Mouse (Mus musculus) limb, embryonic 11.5 days (tissue): ENCODE measurements around the gene Klhl20. TPM values are rescaled to one million over a fixed set of nuclear protein-coding genes. Genes with fewer than 3 reads are reported as not detected.
A peak's percentile ranks its signal among the peaks of the same experiment; 100 is the strongest.
"Not testable (repeated sequence)": the region's sequence is repeated elsewhere in the genome, so short reads cannot be mapped to it uniquely, and the experiment has no call there.

Experiments
- ATAC-seq: fragments of 200-750 bp; cut with Nextera tagmentation; 2 replicates; pipeline ENCODE4 v1.8.0; 2017; ENCODE audit warnings: low read depth; ENCODE audit not compliant: insufficient number of reproducible peaks, low FRiP score, low TSS enrichment
- DNase-seq: peaks from one replicate; pipeline ENCODE4 v3.0.0-alpha.2; 2015; ENCODE audit warnings: low spot score
- H3K27ac ChIP-seq: fragments of 300-500 bp; sonication (generic); replicated peaks from 2 replicates; pipeline ENCODE4 v1.5.1; 2014; ENCODE audit warnings: low read depth, mild to moderate bottlenecking, low read length
- H3K27me3 ChIP-seq: fragments of 300-500 bp; sonication (generic); 2 replicates; pipeline ENCODE4 v1.6.1; 2014; ENCODE audit warnings: mild to moderate bottlenecking, low read length, mixed read lengths; ENCODE audit not compliant: control insufficient read depth, insufficient read depth
- H3K36me3 ChIP-seq: fragments of 300-500 bp; sonication (generic); 2 replicates; pipeline ENCODE4 v1.6.1; 2014; ENCODE audit warnings: mild to moderate bottlenecking, low read length, moderate library complexity, mixed read lengths; ENCODE audit not compliant: control insufficient read depth, insufficient read depth
- H3K4me1 ChIP-seq: fragments of 300-500 bp; sonication (generic); 2 replicates; pipeline ENCODE4 v1.6.1; 2014; ENCODE audit warnings: low read length, mixed read lengths; ENCODE audit not compliant: control insufficient read depth, insufficient read depth
- H3K4me2 ChIP-seq: fragments of 300-500 bp; sonication (generic); 2 replicates; pipeline ENCODE4 v1.6.1; 2014; ENCODE audit warnings: low read depth, mild to moderate bottlenecking, moderate library complexity; ENCODE audit not compliant: severe bottlenecking
- H3K4me3 ChIP-seq: fragments of 300-500 bp; sonication (generic); 2 replicates; pipeline ENCODE4 v1.5.1; 2014; ENCODE audit warnings: low read depth, low read length
- H3K9ac ChIP-seq: fragments of 300-500 bp; sonication (generic); 2 replicates; pipeline ENCODE4 v1.6.1; 2014; ENCODE audit warnings: mild to moderate bottlenecking, low read length
- H3K9me3 ChIP-seq: fragments of 300-500 bp; sonication (generic); 2 replicates; pipeline ENCODE4 v1.6.1; 2016; ENCODE audit warnings: low read length; ENCODE audit not compliant: control insufficient read depth
- WGBS: fragments of 180-500 bp; shearing (Covaris S2); extraction: QIAGEN DNeasy Blood & Tissue Kit; methylation state at CpG from one replicate; pipeline ENCODE4 v1.1.7; 2014; 5-methylcytosine and 5-hydroxymethylcytosine counted together
- polyA plus RNA-seq: library from polyadenylated mRNA; unstranded; fragments of >200 nt; fragmentation: Nextera tagmentation; extraction: Ambion mirVana; gene quantifications from 2 replicates; pipeline ENCODE4 v1.2.1, GENCODE M21; 2014

The Klhl20 gene
- polyA plus RNA-seq, 1 experiment from 2014 or later = 18.1 TPM

DNA sequence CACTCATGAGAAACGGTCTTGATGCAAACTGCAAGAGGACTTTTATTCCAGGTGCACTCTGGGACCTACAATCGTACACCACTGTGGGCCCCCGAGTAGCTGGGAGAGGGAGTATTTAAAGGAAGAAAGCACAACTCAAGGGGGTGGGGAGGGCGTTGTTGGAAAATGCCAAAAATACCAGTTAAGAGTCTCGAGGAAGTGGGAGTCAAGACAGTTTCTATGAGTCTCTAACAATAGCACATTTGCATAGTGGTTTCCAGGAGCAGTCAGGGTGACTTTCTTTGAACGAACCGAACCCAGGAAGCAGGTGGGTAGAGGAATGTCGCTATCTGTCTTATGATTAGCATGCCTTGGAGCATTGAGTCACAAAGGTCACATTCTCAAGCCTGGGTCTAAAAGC, 14.3 kb upstream of the Klhl20 start:
- ATAC-seq, H3K27ac ChIP-seq, H3K4me1 ChIP-seq, H3K36me3 ChIP-seq, DNase-seq, H3K4me2 ChIP-seq, H3K4me3 ChIP-seq, H3K9ac ChIP-seq, H3K9me3 ChIP-seq, H3K27me3 ChIP-seq: not testable (repeated sequence)
- WGBS = 85% methylated on average over 8 of the region's 8 CpGs

DNA sequence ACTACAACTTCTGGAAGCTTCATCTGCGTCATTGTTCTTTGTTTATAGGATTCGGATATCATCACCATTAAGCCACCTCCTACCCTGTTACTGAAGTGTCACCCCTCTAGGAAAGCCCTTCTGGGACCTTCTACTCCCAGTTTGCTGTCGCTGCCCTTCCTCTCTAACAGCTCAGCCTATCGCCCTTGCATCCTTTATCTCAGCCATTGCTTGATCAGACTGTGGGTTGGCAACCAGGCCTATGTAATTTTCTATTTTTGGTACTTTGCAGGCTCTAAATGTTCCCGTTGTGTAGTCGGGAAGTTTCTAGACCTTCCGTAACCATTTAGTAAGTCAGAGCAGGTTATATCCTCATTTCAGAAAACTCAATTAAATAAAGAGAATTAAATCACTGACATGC, 11.9 kb upstream of the Klhl20 start:
- whole genome bisulfite sequencing = 93% methylated on average over 7 of the region's 7 CpGs
- Histone ChIP-seq H3K9me3 (no peaks in the 10 kb centered on the region), H3K4me1 (peaks cover 4% of the 10 kb centered on the region; the same call in 1 of the 2 replicates), H3K36me3 (no peaks in the 10 kb centered on the region), H3K4me2 (no peak overlapping the region; the same call in 1 of the 2 replicates), H3K27ac (no peak overlapping the region), H3K27me3 (no peaks in the 10 kb centered on the region), H3K9ac (no peak overlapping the region), H3K4me3 (no peak overlapping the region)
- DNase-seq = no peak
- no peak for ATAC-seq

GRCm38 (mm10) chr1:161142531-161143159, 11.3 kb upstream of the Klhl20 start, which contains the start of gene Ankrd45:
Gene Ankrd45, plus strand, starts transcription at chr1:161142691.
- Histone ChIP-seq H3K27me3 (no peaks in the 10 kb centered on the region), H3K27ac (no peak within 1 kb of the TSS), H3K4me3 (peak within 1 kb of the TSS; percentile 37), H3K4me2 (peak within 1 kb of the TSS; percentile 84), H3K9me3 (no peaks in the 10 kb centered on the region), H3K9ac (peak within 1 kb of the TSS; percentile 45; the same call in 1 of the 2 replicates), H3K4me1 (peaks cover 4% of the 10 kb centered on the region; the same call in 1 of the 2 replicates), H3K36me3 (no peaks in the 10 kb centered on the region)
- ATAC-seq (peak; percentile 91), DNase-seq (peak; percentile 82)
- WGBS = 7% methylated on average over 33 of the region's 33 CpGs

DNA sequence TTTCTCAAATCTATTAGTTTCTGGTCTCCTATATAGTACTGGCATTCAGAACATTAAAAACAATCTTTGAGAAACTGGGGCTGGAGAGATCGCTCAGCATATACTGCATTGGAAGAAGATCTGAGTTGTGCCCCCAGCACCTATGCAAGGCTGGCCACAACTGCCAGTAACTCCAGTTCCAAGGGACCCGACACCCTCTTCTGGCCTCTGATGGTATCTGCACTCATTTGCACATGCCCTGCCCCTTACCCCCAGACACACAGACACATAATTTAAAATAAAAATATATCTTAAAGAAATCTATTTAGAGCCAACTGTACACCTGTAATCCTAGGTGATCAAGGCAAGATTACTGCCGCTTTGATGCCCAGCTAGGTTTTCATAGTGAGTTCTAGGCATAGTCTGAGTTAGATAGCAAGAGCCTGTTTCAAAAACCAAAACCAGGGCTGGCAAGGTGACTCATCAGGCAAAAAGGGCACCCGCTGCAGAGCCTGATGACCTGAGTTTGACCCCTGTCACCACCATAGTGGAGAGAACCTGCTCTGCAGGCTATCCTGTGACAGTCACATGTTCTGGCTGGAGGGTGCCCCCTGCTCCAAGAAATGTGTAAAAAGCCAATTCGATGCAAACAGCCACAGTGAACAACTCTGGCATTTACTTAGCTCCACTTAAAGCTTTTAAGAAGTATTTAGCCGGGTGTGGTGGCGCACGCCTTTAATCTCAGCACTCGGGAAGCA, 8.9 kb upstream of the Klhl20 start:
- DNase-seq = no peak

GRCm38 (mm10) chr1:161139496-161139895, 8.2 kb upstream of the Klhl20 start:
- Histone ChIP-seq H3K9me3 (no peaks in the 10 kb centered on the region), H3K4me2 (no peak overlapping the region), H3K27me3 (no peaks in the 10 kb centered on the region), H3K4me3 (no peak overlapping the region), H3K9ac (no peak overlapping the region), H3K4me1 (peaks cover 4% of the 10 kb centered on the region; the same call in 1 of the 2 replicates), H3K27ac (no peak overlapping the region), H3K36me3 (no peaks in the 10 kb centered on the region)
- ATAC-seq (no peak), DNase-seq (no peak)
- 74% methylated on average over 2 of the region's 2 CpGs for WGBS

More for the DNA sequence above, 8.9 kb upstream of the Klhl20 start:
- H3K9me3 ChIP-seq = no peaks in the 10 kb centered on the region
- no peak overlapping the region for H3K9ac ChIP-seq
- H3K4me2 ChIP-seq = no peak overlapping the region
- WGBS = 79% methylated on average over 9 of the region's 9 CpGs
- no peak overlapping the region for H3K27ac ChIP-seq
- no peaks in the 10 kb centered on the region for H3K27me3 ChIP-seq
- no peak for ATAC-seq
- H3K4me1 ChIP-seq = peaks cover 4% of the 10 kb centered on the region; the same call in 1 of the 2 replicates
- H3K36me3 ChIP-seq = no peaks in the 10 kb centered on the region
- H3K4me3 ChIP-seq = no peak overlapping the region

- WGBS = 67% methylated on average over 1 of the region's 1 CpGs
Measured at GRCm38 (mm10) chr1:161126461-161126860, 4.8 kb downstream of the Klhl20 start.

GRCm38 (mm10) chr1:161122661-161123418, 8.5 kb downstream of the Klhl20 start:
- DNase-seq (no peak), ATAC-seq (no peak)
- H3K27ac ChIP-seq = no peak overlapping the region
- no peak overlapping the region for H3K4me2 ChIP-seq
- 92% methylated on average over 10 of the region's 10 CpGs for WGBS
- no peak overlapping the region for H3K9ac ChIP-seq
- no peaks in the 10 kb centered on the region for H3K36me3 ChIP-seq
- no peaks in the 10 kb centered on the region for H3K4me1 ChIP-seq
- H3K4me3 ChIP-seq = no peak overlapping the region
- no peaks in the 10 kb centered on the region for H3K9me3 ChIP-seq
- H3K27me3 ChIP-seq = no peaks in the 10 kb centered on the region

More at GRCm38 (mm10) chr1:161126461-161126860, 4.8 kb downstream of the Klhl20 start:
- Histone ChIP-seq H3K4me2 (no peak overlapping the region), H3K9me3 (no peaks in the 10 kb centered on the region), H3K27me3 (no peaks in the 10 kb centered on the region), H3K27ac (no peak overlapping the region), H3K4me3 (no peak overlapping the region), H3K36me3 (no peaks in the 10 kb centered on the region), H3K9ac (no peak overlapping the region), H3K4me1 (peaks cover 5% of the 10 kb centered on the region; the same call in 1 of the 2 replicates)
- ATAC-seq (no peak), DNase-seq (no peak)

DNA sequence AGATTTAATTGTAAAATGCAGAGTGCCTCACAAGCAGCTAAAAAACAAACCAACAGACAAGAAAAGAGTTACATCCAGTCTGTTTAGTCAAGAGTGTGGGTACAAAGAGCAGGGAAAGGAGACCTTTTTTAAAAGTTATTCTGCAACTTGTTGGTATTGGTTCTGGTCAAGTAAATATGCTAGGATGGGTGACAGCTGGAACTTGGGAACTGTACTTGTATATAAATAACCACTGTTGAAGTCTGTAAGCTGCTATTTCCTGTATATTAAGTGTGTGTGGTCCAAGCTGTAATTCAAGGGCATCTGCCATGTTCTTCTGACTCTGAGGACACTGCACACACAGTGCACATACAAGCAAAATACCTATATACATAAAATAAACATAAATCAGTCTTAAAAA, 16.7 kb downstream of the Klhl20 start:
- Histone ChIP-seq H3K27me3 (no peaks in the 10 kb centered on the region), H3K4me1 (no peaks in the 10 kb centered on the region), H3K4me3 (no peak overlapping the region), H3K9ac (no peak overlapping the region), H3K27ac (no peak overlapping the region), H3K36me3 (no peaks in the 10 kb centered on the region), H3K9me3 (no peaks in the 10 kb centered on the region), H3K4me2 (no peak overlapping the region)
- ATAC-seq = no peak
- no peak for DNase-seq
